Mouse (Mus musculus) hindbrain, embryonic 16.5 days (tissue): ENCODE measurements around the gene Jam3. TPM values are rescaled to one million over a fixed set of nuclear protein-coding genes. Genes with fewer than 3 reads are reported as not detected.

Source experiments
- polyA plus RNA-seq: library from polyadenylated mRNA; unstranded; fragments of >200 nt; fragmentation: Nextera tagmentation; extraction: Ambion mirVana; gene quantifications from 2 replicates; pipeline ENCODE4 v1.2.1, GENCODE M21; 2015

Jam3 gene
- polyA plus RNA-seq, 1 experiment from 2014 or later, result 43.0 TPM

Other genes starting within 250 kb of the Jam3 start
- 0.30 and 0.48 TPM in 2 replicates for gene Gm1110, start 232.3 kb downstream of the Jam3 start, polyA plus RNA-seq
- gene Acad8, start 155.9 kb downstream of the Jam3 start, polyA plus RNA-seq, result 38.8 and 40.2 TPM in 2 replicates
- gene Thyn1, start 155.7 kb downstream of the Jam3 start, polyA plus RNA-seq, result 127 and 143 TPM in 2 replicates
- 79.7 and 85.7 TPM in 2 replicates for gene Vps26b, start 125.4 kb downstream of the Jam3 start, polyA plus RNA-seq
- gene Ncapd3, start 125.2 kb downstream of the Jam3 start, polyA plus RNA-seq, result 11.6 and 15.3 TPM in 2 replicates
- gene Igsf9b, start 143.8 kb upstream of the Jam3 start, polyA plus RNA-seq, result 25.6 and 26.8 TPM in 2 replicates
- gene Spata19, start 241.4 kb upstream of the Jam3 start, polyA plus RNA-seq, result 0.30 TPM in 1 of 2 replicates, not detected in the other